Mouse (Mus musculus) embryonic facial prominence, embryonic 11.5 days (tissue): ENCODE results near the gene Lect2. TPM values are rescaled to one million over a fixed set of nuclear protein-coding genes. Genes with fewer than 3 reads are reported as not detected.

Experiments used
- ATAC-seq: fragments of 200-750 bp; cut with Nextera tagmentation; replicated peaks from 2 replicates; pipeline ENCODE4 v1.8.0; 2017; ENCODE audit warnings: low read depth; ENCODE audit not compliant: insufficient number of reproducible peaks, low FRiP score, low TSS enrichment
- DNase-seq: peaks from one replicate; pipeline ENCODE4 v3.0.0-alpha.2; 2015; ENCODE audit warnings: low spot score
- H3K27ac ChIP-seq: fragments of 300-500 bp; sonication (generic); replicated peaks from 2 replicates; pipeline ENCODE4 v1.5.1; 2014; ENCODE audit warnings: mild to moderate bottlenecking, low read depth, low read length, control low read depth
- H3K27me3 ChIP-seq: fragments of 300-500 bp; sonication (generic); 2 replicates; pipeline ENCODE4 v1.6.1; 2014; ENCODE audit warnings: mild to moderate bottlenecking, low read length, moderate library complexity, mixed read lengths; ENCODE audit not compliant: control insufficient read depth, insufficient read depth
- H3K36me3 ChIP-seq: fragments of 300-500 bp; sonication (generic); replicated peaks from 2 replicates; pipeline ENCODE4 v1.6.1; 2014; ENCODE audit warnings: low read depth, mild to moderate bottlenecking, low read length, moderate library complexity, mixed read lengths; ENCODE audit not compliant: control insufficient read depth, insufficient read depth
- H3K4me1 ChIP-seq: fragments of 300-500 bp; sonication (generic); 2 replicates; pipeline ENCODE4 v1.6.1; 2014; ENCODE audit warnings: low read length, mixed read lengths; ENCODE audit not compliant: control insufficient read depth, insufficient read depth
- H3K4me2 ChIP-seq: fragments of 300-500 bp; sonication (generic); 2 replicates; pipeline ENCODE4 v1.6.1; 2014; ENCODE audit warnings: low read depth, mild to moderate bottlenecking, control low read depth, low read length, moderate library complexity
- H3K4me3 ChIP-seq: fragments of 300-500 bp; sonication (generic); 2 replicates; pipeline ENCODE4 v1.5.1; 2014; ENCODE audit warnings: low read depth, low read length, control low read depth
- H3K9ac ChIP-seq: fragments of 300-500 bp; sonication (generic); replicated peaks from 2 replicates; pipeline ENCODE4 v1.6.1; 2014; ENCODE audit warnings: mild to moderate bottlenecking, control low read depth, low read length
- H3K9me3 ChIP-seq: fragments of 300-500 bp; sonication (generic); replicated peaks from 2 replicates; pipeline ENCODE4 v1.6.1; 2016; ENCODE audit warnings: mild to moderate bottlenecking, low read length, inconsistent platforms, mixed read lengths; ENCODE audit not compliant: control insufficient read depth
- WGBS: fragments of 180-500 bp; shearing (Covaris S2); extraction: QIAGEN DNeasy Blood & Tissue Kit; methylation state at CpG from one replicate; pipeline ENCODE4 v1.1.7; 2014; 5-methylcytosine and 5-hydroxymethylcytosine counted together
- polyA plus RNA-seq: library from polyadenylated mRNA; unstranded; fragments of >200 nt; fragmentation: Nextera tagmentation; extraction: Ambion mirVana; gene quantifications from 2 replicates; pipeline ENCODE4 v1.2.1, GENCODE M21; 2014

Lect2 gene
- polyA plus RNA-seq, 1 experiment from 2014 or later: not detected

- Histone ChIP-seq H3K36me3 (no peaks in the 10 kb centered on the region), H3K4me2 (no peak overlapping the region), H3K4me1 (no peaks in the 10 kb centered on the region), H3K27me3 (no peaks in the 10 kb centered on the region), H3K9me3 (no peaks in the 10 kb centered on the region), H3K9ac (no peak overlapping the region), H3K4me3 (no peak overlapping the region), H3K27ac (no peak overlapping the region)
- no peak for ATAC-seq
- DNase-seq: no peak
- WGBS: 91% methylated on average over 4 of the region's 4 CpGs
Observed at GRCm38 (mm10) chr13:56539846-56540245, 8.5 kb downstream of the Lect2 start.

- no peak overlapping the region for H3K27ac ChIP-seq
- no peak overlapping the region for H3K4me2 ChIP-seq
- ATAC-seq: no peak
- no peak for DNase-seq
- no peak overlapping the region for H3K9ac ChIP-seq
- H3K36me3 ChIP-seq: no peaks in the 10 kb centered on the region
- H3K9me3 ChIP-seq: no peaks in the 10 kb centered on the region
- H3K4me3 ChIP-seq: no peak overlapping the region
- 86% methylated on average over 12 of the region's 12 CpGs for WGBS
- H3K4me1 ChIP-seq: no peaks in the 10 kb centered on the region
- H3K27me3 ChIP-seq: no peaks in the 10 kb centered on the region
Observed at GRCm38 (mm10) chr13:56537026-56537425, 11.3 kb downstream of the Lect2 start.

GRCm38 (mm10) chr13:56535570-56535969 lies 12.7 kb downstream of the Lect2 start:
- Histone ChIP-seq H3K4me2 (no peak overlapping the region), H3K4me3 (no peak overlapping the region), H3K9me3 (no peaks in the 10 kb centered on the region), H3K27me3 (no peaks in the 10 kb centered on the region), H3K9ac (no peak overlapping the region), H3K4me1 (no peaks in the 10 kb centered on the region), H3K36me3 (no peaks in the 10 kb centered on the region), H3K27ac (no peak overlapping the region)
- no peak for DNase-seq
- WGBS: 67% methylated on average over 5 of the region's 5 CpGs
- ATAC-seq: no peak

- no peaks in the 10 kb centered on the region for H3K9me3 ChIP-seq
- H3K27ac ChIP-seq: no peak overlapping the region
- H3K9ac ChIP-seq: no peak overlapping the region
- WGBS: 88% methylated on average over 5 of the region's 5 CpGs
- H3K4me1 ChIP-seq: no peaks in the 10 kb centered on the region
- no peak for ATAC-seq
- no peaks in the 10 kb centered on the region for H3K36me3 ChIP-seq
- DNase-seq: no peak
- no peaks in the 10 kb centered on the region for H3K27me3 ChIP-seq
- H3K4me2 ChIP-seq: no peak overlapping the region
- H3K4me3 ChIP-seq: no peak overlapping the region
Observed at GRCm38 (mm10) chr13:56534931-56535330, 13.4 kb downstream of the Lect2 start.

GRCm38 (mm10) chr13:56529685-56530084 lies 18.6 kb downstream of the Lect2 start:
- Histone ChIP-seq H3K4me3 (no peak overlapping the region), H3K27me3 (no peaks in the 10 kb centered on the region), H3K36me3 (no peaks in the 10 kb centered on the region), H3K4me2 (no peak overlapping the region), H3K4me1 (no peaks in the 10 kb centered on the region), H3K9me3 (no peaks in the 10 kb centered on the region), H3K27ac (no peak overlapping the region), H3K9ac (no peak overlapping the region)
- ATAC-seq: no peak
- WGBS: 70% methylated on average over 8 of the region's 8 CpGs
- DNase-seq: no peak

GRCm38 (mm10) chr13:56529031-56529430 lies 19.3 kb downstream of the Lect2 start:
- no peaks in the 10 kb centered on the region for H3K9me3 ChIP-seq
- H3K9ac ChIP-seq: no peak overlapping the region
- no peak overlapping the region for H3K27ac ChIP-seq
- no peak overlapping the region for H3K4me2 ChIP-seq
- no peaks in the 10 kb centered on the region for H3K27me3 ChIP-seq
- H3K4me1 ChIP-seq: no peaks in the 10 kb centered on the region
- no peak overlapping the region for H3K4me3 ChIP-seq
- WGBS: 81% methylated on average over 4 of the region's 4 CpGs
- DNase-seq (no peak), ATAC-seq (no peak)
- no peaks in the 10 kb centered on the region for H3K36me3 ChIP-seq

- Histone ChIP-seq H3K27me3 (no peaks in the 10 kb centered on the region), H3K4me2 (no peak overlapping the region), H3K4me1 (no peaks in the 10 kb centered on the region), H3K27ac (no peak overlapping the region), H3K9ac (no peak overlapping the region), H3K36me3 (no peaks in the 10 kb centered on the region), H3K4me3 (no peak overlapping the region), H3K9me3 (no peaks in the 10 kb centered on the region)
- DNase-seq: no peak
- 89% methylated on average over 11 of the region's 11 CpGs for WGBS
- ATAC-seq: no peak
Observed at GRCm38 (mm10) chr13:56528281-56528680, 20.0 kb downstream of the Lect2 start.

GRCm38 (mm10) chr13:56527846-56528245 lies 20.5 kb downstream of the Lect2 start:
- Histone ChIP-seq H3K27me3 (no peaks in the 10 kb centered on the region), H3K9me3 (no peaks in the 10 kb centered on the region), H3K9ac (no peak overlapping the region), H3K4me1 (no peaks in the 10 kb centered on the region), H3K36me3 (no peaks in the 10 kb centered on the region), H3K27ac (no peak overlapping the region), H3K4me2 (no peak overlapping the region), H3K4me3 (no peak overlapping the region)
- 91% methylated on average over 7 of the region's 7 CpGs for WGBS
- no peak for ATAC-seq
- DNase-seq: no peak
